17 mouse cellular contexts compared by ENCODE assay signal in the genomic region with DNA sequence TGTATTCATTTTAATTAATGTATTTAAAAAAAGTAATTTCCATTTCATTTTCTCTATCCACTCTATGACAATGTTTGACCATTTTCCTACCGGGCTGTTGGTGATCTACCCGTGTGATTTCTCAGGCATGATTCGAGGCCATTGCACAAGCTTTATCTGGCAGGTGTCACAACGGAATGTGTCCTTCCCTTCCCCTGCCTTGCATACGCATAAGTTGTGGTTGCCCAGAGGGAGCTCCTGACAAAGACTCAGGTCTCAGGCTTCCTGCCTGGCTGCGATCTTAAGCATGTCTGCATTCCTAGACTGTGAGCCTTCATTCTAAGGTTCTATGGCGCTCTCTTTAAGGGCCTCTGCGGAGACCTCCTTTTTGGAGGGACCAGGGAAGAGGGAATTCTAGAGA. TPM values are rescaled to one million over a fixed set of nuclear protein-coding genes. Genes with fewer than 3 reads are reported as not detected.
A peak's percentile ranks its signal among the peaks of the same experiment; 100 is the strongest.
DNase-seq lines count a peak whose midpoint lies in the region; ATAC-seq and TF ChIP-seq lines count a peak whose summit lies in the region.
"Had no signal": no experiment of that assay in that cellular context is flagged by ENCODE, and none has a peak within 500 bp of the region (broad histone marks: within the 10 kb centered on the region; RNA-seq: fewer than 3 reads in every experiment).

No protein-coding gene starts in this region.

- H3K4me3 ChIP-seq in embryonic facial prominence, embryonic 11.5 days (ENCODE audit: low read depth, low read length), result no peak overlapping the region
- H3K4me3 ChIP-seq in embryonic facial prominence, embryonic 10.5 days, result no peak overlapping the region
- H3K4me3 ChIP-seq in ES-Bruce4 (ENCODE audit: low read depth, low read length), result no peak overlapping the region
- no peak overlapping the region for H3K4me3 ChIP-seq in embryonic fibroblast, embryonic 13.5 days (ENCODE audit: insufficient read depth, low read length)
- H3K4me3 ChIP-seq in midbrain, embryonic 10.5 days, result no peak overlapping the region
- H3K4me3 ChIP-seq: embryonic facial prominence, embryonic 12.5 days; limb, embryonic 12.5 days; lung, embryonic 15.5 days had no signal

- no peaks in the 10 kb centered on the region for H3K4me1 ChIP-seq in embryonic facial prominence, embryonic 11.5 days (ENCODE audit: control insufficient read depth, insufficient read depth, low read length)
- peaks cover 6% of the 10 kb centered on the region; the same call in 1 of the 2 replicates for H3K4me1 ChIP-seq in embryonic facial prominence, embryonic 10.5 days
- H3K4me1 ChIP-seq in ES-Bruce4 (ENCODE audit: control insufficient read depth, insufficient read depth, low read length), result no peaks in the 10 kb centered on the region
- H3K4me1 ChIP-seq in embryonic fibroblast, embryonic 13.5 days (ENCODE audit: control insufficient read depth, insufficient read depth, low read length), result peaks cover 25% of the 10 kb centered on the region
- 0 out of 2 replicates have a peak, but pooled peaks cover 7% of the 10 kb centered on the region for H3K4me1 ChIP-seq in midbrain, embryonic 10.5 days

- no peak for TF ChIP-seq CTCF in ES-Bruce4 (IDR thresholded peaks at IDR 0.05; ENCODE audit: low read depth, low read length)
- TF ChIP-seq CTCF in embryonic fibroblast, embryonic 13.5 days (IDR thresholded peaks at IDR 0.05; ENCODE audit: borderline replicate concordance, insufficient read depth, low read length), result no peak

- TF ChIP-seq EP300 in ES-Bruce4 (IDR thresholded peaks at IDR 0.05; ENCODE audit: insufficient read depth, low read depth, low read length), result 0 out of 2 replicates have a peak, but pooled peaks have one; percentile 30

- 57% methylated on average over 8 of the region's 8 CpGs for WGBS in embryonic facial prominence, embryonic 11.5 days
- WGBS in embryonic facial prominence, embryonic 10.5 days, result 57% methylated on average over 8 of the region's 8 CpGs
- 68% methylated on average over 8 of the region's 8 CpGs for WGBS in midbrain, embryonic 10.5 days

- peak; percentile 15 for DNase-seq in embryonic facial prominence, embryonic 11.5 days (ENCODE audit: low spot score)
- DNase-seq in embryonic facial prominence, embryonic 10.5 days (ENCODE audit: low spot score), result no peak
- peak; percentile 59 for DNase-seq in lung, postnatal 36 days
- DNase-seq in layer of hippocampus, adult 11-12 months (ENCODE audit: low spot score), result no peak
- no peak for DNase-seq in midbrain, embryonic 10.5 days (ENCODE audit: low spot score)
- DNase-seq in urinary bladder, postnatal 4 days (ENCODE audit: low spot score in 2 of 2), result no peak
- DNase-seq: cerebellum, adult 9-10 months; heart, postnatal 14 days; kidney, postnatal 14 days; right cerebral cortex, postnatal 25 days; thymus, postnatal 25 days had no signal

- H3K27ac ChIP-seq in embryonic facial prominence, embryonic 11.5 days (replicated peaks; ENCODE audit: low read depth, low read length), result no peak overlapping the region
- no peak overlapping the region for H3K27ac ChIP-seq in embryonic facial prominence, embryonic 10.5 days (replicated peaks)
- H3K27ac ChIP-seq in ES-Bruce4 (ENCODE audit: insufficient read depth, low read length), result no peak overlapping the region
- peak overlapping the region; percentile 77 for H3K27ac ChIP-seq in embryonic fibroblast, embryonic 13.5 days (ENCODE audit: insufficient read depth, low read length)
- H3K27ac ChIP-seq in midbrain, embryonic 10.5 days (replicated peaks), result no peak overlapping the region
- H3K27ac ChIP-seq: embryonic facial prominence, embryonic 12.5 days; limb, embryonic 12.5 days; lung, embryonic 15.5 days had no signal

- H3K4me2 ChIP-seq in embryonic facial prominence, embryonic 11.5 days (ENCODE audit: low read depth, low read length), result no peak overlapping the region
- H3K4me2 ChIP-seq: embryonic facial prominence, embryonic 12.5 days; limb, embryonic 12.5 days; lung, embryonic 15.5 days had no signal

- no peak overlapping the region for H3K9ac ChIP-seq in embryonic facial prominence, embryonic 11.5 days (replicated peaks; ENCODE audit: low read length)
- no peak overlapping the region for H3K9ac ChIP-seq in ES-Bruce4 (ENCODE audit: low read depth, poor library complexity, severe bottlenecking)
- H3K9ac ChIP-seq: embryonic facial prominence, embryonic 12.5 days; limb, embryonic 12.5 days; lung, embryonic 15.5 days had no signal

- no peaks in the 10 kb centered on the region for H3K27me3 ChIP-seq in embryonic facial prominence, embryonic 11.5 days (ENCODE audit: control insufficient read depth, insufficient read depth, low read length)
- no peaks in the 10 kb centered on the region for H3K27me3 ChIP-seq in embryonic facial prominence, embryonic 10.5 days (replicated peaks; ENCODE audit: low read depth, poor library complexity, severe bottlenecking)
- H3K27me3 ChIP-seq in ES-Bruce4 (ENCODE audit: control insufficient read depth, insufficient read depth, low read length, poor library complexity, severe bottlenecking), result no peaks in the 10 kb centered on the region
- no peaks in the 10 kb centered on the region for H3K27me3 ChIP-seq in midbrain, embryonic 10.5 days (ENCODE audit: low read depth, poor library complexity, severe bottlenecking)
- H3K27me3 ChIP-seq: embryonic facial prominence, embryonic 12.5 days; limb, embryonic 12.5 days; lung, embryonic 15.5 days had no signal

- H3K9me3 ChIP-seq in embryonic facial prominence, embryonic 11.5 days (replicated peaks; ENCODE audit: control insufficient read depth, low read length), result no peaks in the 10 kb centered on the region
- H3K9me3 ChIP-seq in embryonic facial prominence, embryonic 10.5 days, result no peaks in the 10 kb centered on the region
- H3K9me3 ChIP-seq in ES-Bruce4 (replicated peaks; ENCODE audit: control insufficient read depth, insufficient read depth, low read length, poor library complexity, severe bottlenecking), result no peaks in the 10 kb centered on the region
- no peaks in the 10 kb centered on the region for H3K9me3 ChIP-seq in midbrain, embryonic 10.5 days (replicated peaks)
- H3K9me3 ChIP-seq: embryonic facial prominence, embryonic 12.5 days; limb, embryonic 12.5 days; lung, embryonic 15.5 days had no signal

- no peak for TF ChIP-seq POLR2A in ES-Bruce4 (IDR thresholded peaks at IDR 0.05; ENCODE audit: insufficient read depth, low read length)
- TF ChIP-seq POLR2A in embryonic fibroblast, embryonic 13.5 days (IDR thresholded peaks at IDR 0.05; ENCODE audit: low read depth, low read length), result no peak

- ATAC-seq in embryonic facial prominence, embryonic 11.5 days (replicated peaks; ENCODE audit: insufficient number of reproducible peaks, low FRiP score, low TSS enrichment, low read depth), result no peak
- ATAC-seq: CD4-positive, CD25-positive, alpha-beta regulatory T cell, adult 4 months had no signal

- H3K36me3 ChIP-seq in embryonic facial prominence, embryonic 11.5 days (replicated peaks; ENCODE audit: control insufficient read depth, insufficient read depth, low read depth, low read length), result no peaks in the 10 kb centered on the region
- H3K36me3 ChIP-seq in embryonic facial prominence, embryonic 10.5 days (replicated peaks), result no peaks in the 10 kb centered on the region
- H3K36me3 ChIP-seq in ES-Bruce4 (ENCODE audit: control insufficient read depth, insufficient read depth, low read length, poor library complexity, severe bottlenecking), result no peaks in the 10 kb centered on the region
- H3K36me3 ChIP-seq in midbrain, embryonic 10.5 days, result no peaks in the 10 kb centered on the region
- H3K36me3 ChIP-seq: embryonic facial prominence, embryonic 12.5 days; limb, embryonic 12.5 days; lung, embryonic 15.5 days had no signal

RNA-seq across cellular contexts. Expression of gene Pik3c2a, which starts 18.9 kb away (rescaled TPM):
- 28.6 and 29.5 TPM in 2 replicates for polyA plus RNA-seq in embryonic facial prominence, embryonic 11.5 days (2014; fragmentation: Nextera tagmentation; extraction: Ambion mirVana)
- 32.8 and 33.7 TPM in 2 replicates for polyA plus RNA-seq in embryonic facial prominence, embryonic 10.5 days (2016; fragmentation: Nextera tagmentation; extraction: Ambion mirVana)
- 52.9 and 67.7 TPM in 2 replicates for polyA plus RNA-seq in ES-Bruce4 (2011; ENCODE audit: insufficient read depth, insufficient read length, low read depth, missing spikeins)
- polyA plus RNA-seq in embryonic fibroblast, embryonic 13.5 days (2011; ENCODE audit: insufficient read length, low read depth, missing spikeins), result 48.3 and 57.1 TPM in 2 replicates
- 23.2 and 28.6 TPM in 2 replicates for polyA plus RNA-seq in midbrain, embryonic 10.5 days (2016; fragmentation: Nextera tagmentation; extraction: Ambion mirVana)

RNA-seq across cellular contexts. Expression of gene Nucb2, which starts 42.1 kb away (rescaled TPM):
- 14.5 and 18.4 TPM in 2 replicates for polyA plus RNA-seq in embryonic facial prominence, embryonic 11.5 days (2014; fragmentation: Nextera tagmentation; extraction: Ambion mirVana)
- polyA plus RNA-seq in embryonic facial prominence, embryonic 10.5 days (2016; fragmentation: Nextera tagmentation; extraction: Ambion mirVana), result 8.7 and 11.1 TPM in 2 replicates
- polyA plus RNA-seq in ES-Bruce4 (2011; ENCODE audit: insufficient read depth, insufficient read length, low read depth, missing spikeins), result 8.2 and 12.7 TPM in 2 replicates
- polyA plus RNA-seq in embryonic fibroblast, embryonic 13.5 days (2011; ENCODE audit: insufficient read length, low read depth, missing spikeins), result 39.8 and 44.0 TPM in 2 replicates
- polyA plus RNA-seq in midbrain, embryonic 10.5 days (2016; fragmentation: Nextera tagmentation; extraction: Ambion mirVana), result 11.7 and 11.8 TPM in 2 replicates

Comparison
In these comparisons a context has a peak if more than half of its experiments do, and no peak if none do; other contexts are left out.
1. DNase-seq: peak in embryonic facial prominence, embryonic 11.5 days (single experiment) and lung, postnatal 36 days (single experiment); none in embryonic facial prominence, embryonic 10.5 days (single experiment), layer of hippocampus, adult 11-12 months (single experiment), midbrain, embryonic 10.5 days (single experiment) and urinary bladder, postnatal 4 days (0 of 2).